Mouse (Mus musculus) CD8-positive naive resting alpha-beta T cell, adult 2 months (primary cell): Measurements from ENCODE around the gene Tnfrsf22.

Source experiments
- DNase-seq, 2 experiments: peaks; one replicate each; pipeline ENCODE4 v3.0.0; 2022; ENCODE audit warnings: low read depth in 2 of 2, low spot score in 2 of 2

Gene Tnfrsf22

GRCm38 (mm10) chr7:143631503-143631902, 18.0 kb downstream of the Tnfrsf22 start:
- no peak for DNase-seq

- DNase-seq = peak in 1 of 2 experiments; percentile 25
Observed at GRCm38 (mm10) chr7:143629501-143629900, 20.0 kb downstream of the Tnfrsf22 start.

- DNase-seq = no peak
Observed at GRCm38 (mm10) chr7:143628540-143628939, 20.9 kb downstream of the Tnfrsf22 start, which contains the start of gene Tnfrsf26. TSS of gene Tnfrsf26 (minus strand) at chr7:143628722.

- DNase-seq = peak in 1 of 2 experiments; percentile 28
Observed at GRCm38 (mm10) chr7:143627555-143628286, 21.7 kb downstream of the Tnfrsf22 start.

- DNase-seq = no peak
Observed at GRCm38 (mm10) chr7:143626178-143626577, 23.3 kb downstream of the Tnfrsf22 start.

GRCm38 (mm10) chr7:143625151-143625550, 24.3 kb downstream of the Tnfrsf22 start:
- DNase-seq = peak; percentile 60

GRCm38 (mm10) chr7:143624561-143624960, 24.9 kb downstream of the Tnfrsf22 start:
- DNase-seq = peak in 1 of 2 experiments; percentile 32

- DNase-seq = no peak
Observed at GRCm38 (mm10) chr7:143620951-143621350, 28.5 kb downstream of the Tnfrsf22 start.

- no peak for DNase-seq
Observed at GRCm38 (mm10) chr7:143614404-143615135, 34.9 kb downstream of the Tnfrsf22 start.

GRCm38 (mm10) chr7:143612215-143612614, 37.2 kb downstream of the Tnfrsf22 start:
- DNase-seq = peak in 1 of 2 experiments; percentile 48

- DNase-seq = no peak
Observed at GRCm38 (mm10) chr7:143605321-143605720, 44.1 kb downstream of the Tnfrsf22 start.

- DNase-seq = no peak
Observed at GRCm38 (mm10) chr7:143604889-143605288, 44.6 kb downstream of the Tnfrsf22 start.

- no peak for DNase-seq
Observed at GRCm38 (mm10) chr7:143601705-143602104, 47.8 kb downstream of the Tnfrsf22 start.

- no peak for DNase-seq
Observed at GRCm38 (mm10) chr7:143600231-143600740, 49.2 kb downstream of the Tnfrsf22 start.

- DNase-seq = peak; percentile 93 to 97
Observed at GRCm38 (mm10) chr7:143599428-143600230, 49.8 kb downstream of the Tnfrsf22 start, which contains the start of gene Cars. TSS of gene Cars (minus strand) at chr7:143600090.

GRCm38 (mm10) chr7:143594865-143595264, 54.6 kb downstream of the Tnfrsf22 start:
- no peak for DNase-seq

GRCm38 (mm10) chr7:143592255-143592654, 57.2 kb downstream of the Tnfrsf22 start:
- DNase-seq = no peak

GRCm38 (mm10) chr7:143588006-143588405, 61.5 kb downstream of the Tnfrsf22 start:
- DNase-seq = no peak

GRCm38 (mm10) chr7:143587586-143587985, 61.9 kb downstream of the Tnfrsf22 start:
- no peak for DNase-seq
